Mouse (Mus musculus) megakaryocyte, embryonic 14.5 days (primary cell): ENCODE measurements around the gene Knl1.

Experiments used
- FLI1 ChIP-seq: IDR thresholded peaks from 2 replicates; pipeline ENCODE4 v1.6.1; 2012; ENCODE audit warnings: low read length, inconsistent platforms, mixed read lengths
- GATA1 ChIP-seq: IDR thresholded peaks from 3 replicates; pipeline ENCODE4 v1.6.1; 2012; ENCODE audit warnings: mixed read lengths, low read length, inconsistent platforms, borderline replicate concordance

GRCm38 (mm10) chr2:119032191-119032590, 14.7 kb upstream of the Knl1 start:
- TF ChIP-seq GATA1 (no peak), FLI1 (no peak)
